Mouse (Mus musculus) layer of hippocampus, adult 9-10 months (tissue): ENCODE results near the gene Cacnb1.
A peak's percentile ranks its signal among the peaks of the same experiment; 100 is the strongest.

ENCODE experiments used
- DNase-seq: peaks from one replicate; pipeline ENCODE4 v3.0.0; 2022; ENCODE audit warnings: low spot score

Cacnb1 gene

GRCm38 (mm10) chr11:98011716-98012115 is 11.1 kb downstream of the Cacnb1 start:
- DNase-seq = no peak

GRCm38 (mm10) chr11:98008087-98008486 is 14.7 kb downstream of the Cacnb1 start:
- DNase-seq = no peak

GRCm38 (mm10) chr11:98005686-98006085 is 17.1 kb downstream of the Cacnb1 start:
- DNase-seq = no peak

- DNase-seq = no peak
These were observed 17.8 kb downstream of the Cacnb1 start for GRCm38 (mm10) chr11:98005076-98005475.

- DNase-seq = no peak
These were observed 18.7 kb downstream of the Cacnb1 start for GRCm38 (mm10) chr11:98004161-98004560.

GRCm38 (mm10) chr11:98003171-98003671 is 19.6 kb downstream of the Cacnb1 start:
- DNase-seq = no peak

- DNase-seq = no peak
These were observed 20.2 kb downstream of the Cacnb1 start for GRCm38 (mm10) chr11:98002627-98003026.

GRCm38 (mm10) chr11:98001986-98002385 is 20.8 kb downstream of the Cacnb1 start:
- DNase-seq = no peak

- DNase-seq = no peak
These were observed 21.4 kb downstream of the Cacnb1 start for GRCm38 (mm10) chr11:98001351-98001824.

- DNase-seq = no peak
These were observed 22.3 kb downstream of the Cacnb1 start for GRCm38 (mm10) chr11:98000378-98001140.

- DNase-seq = no peak
These were observed 23.1 kb downstream of the Cacnb1 start for GRCm38 (mm10) chr11:97999748-98000147.

- no peak for DNase-seq
These were observed 23.8 kb downstream of the Cacnb1 start for GRCm38 (mm10) chr11:97998898-97999608.

- no peak for DNase-seq
These were observed 24.6 kb downstream of the Cacnb1 start for GRCm38 (mm10) chr11:97998074-97998793.

- no peak for DNase-seq
These were observed 25.4 kb downstream of the Cacnb1 start for GRCm38 (mm10) chr11:97997387-97997960.

GRCm38 (mm10) chr11:97996691-97997090 is 26.1 kb downstream of the Cacnb1 start:
- no peak for DNase-seq

- no peak for DNase-seq
These were observed 27.1 kb downstream of the Cacnb1 start, which contains the start of gene Arl5c for GRCm38 (mm10) chr11:97995564-97996288. Arl5c (minus strand) TSS chr11:97996181.

GRCm38 (mm10) chr11:97994539-97995100 is 28.2 kb downstream of the Cacnb1 start:
- no peak for DNase-seq

- peak; percentile 85 for DNase-seq
These were observed 34.2 kb downstream of the Cacnb1 start for GRCm38 (mm10) chr11:97988530-97989096.

GRCm38 (mm10) chr11:97987551-97988526 is 35.0 kb downstream of the Cacnb1 start:
- DNase-seq = peak; percentile 98
